Mouse (Mus musculus): ENCODE measurements around the gene Pon1. TPM values are rescaled to one million over a fixed set of nuclear protein-coding genes. Genes with fewer than 3 reads are reported as not detected.

Gene Pon1
- polyA plus RNA-seq, 1 experiment from 2014 or later = not detected

DNA sequence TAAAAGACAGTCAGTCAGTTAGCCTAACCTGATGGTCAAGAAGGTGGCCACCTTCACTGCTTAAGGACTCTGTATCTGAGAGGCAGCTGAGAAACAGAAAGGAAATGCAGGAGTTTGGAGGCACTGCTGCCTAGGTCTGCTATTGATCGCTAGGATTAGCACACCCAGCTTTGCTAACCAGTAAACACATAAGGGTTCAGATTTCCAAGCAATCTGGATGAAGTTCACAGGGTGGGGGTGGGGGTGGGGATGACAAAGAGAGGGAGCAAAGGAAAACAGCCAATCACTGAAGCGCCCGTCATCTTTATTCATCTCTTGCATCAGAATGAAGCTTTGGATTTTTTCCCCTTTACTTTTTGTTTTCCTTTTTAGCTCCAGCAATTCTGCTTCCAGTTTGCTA is 28.3 kb upstream of the Pon1 start:
- Histone ChIP-seq H3K4me2 (ENCODE audit: low read depth, low read length) (no peak overlapping the region), H3K36me3 (ENCODE audit: control insufficient read depth, insufficient read depth) (peaks cover 8% of the 10 kb centered on the region), H3K4me3 (ENCODE audit: low read length) (no peak overlapping the region), H3K27me3 (ENCODE audit: control insufficient read depth, insufficient read depth, low read length) (no peaks in the 10 kb centered on the region), H3K4me1 (ENCODE audit: control insufficient read depth, insufficient read depth, low read length) (no peaks in the 10 kb centered on the region), H3K9ac (ENCODE audit: low read length) (no peak overlapping the region), H3K27ac (ENCODE audit: low read length) (no peak overlapping the region), H3K9me3 (replicated peaks; ENCODE audit: control insufficient read depth, low read length) (no peaks in the 10 kb centered on the region)
- ATAC-seq (replicated peaks; ENCODE audit: extremely low read depth, insufficient read depth, low FRiP score) = no peak
- WGBS = 75% methylated on average over 3 of the region's 3 CpGs

DNA sequence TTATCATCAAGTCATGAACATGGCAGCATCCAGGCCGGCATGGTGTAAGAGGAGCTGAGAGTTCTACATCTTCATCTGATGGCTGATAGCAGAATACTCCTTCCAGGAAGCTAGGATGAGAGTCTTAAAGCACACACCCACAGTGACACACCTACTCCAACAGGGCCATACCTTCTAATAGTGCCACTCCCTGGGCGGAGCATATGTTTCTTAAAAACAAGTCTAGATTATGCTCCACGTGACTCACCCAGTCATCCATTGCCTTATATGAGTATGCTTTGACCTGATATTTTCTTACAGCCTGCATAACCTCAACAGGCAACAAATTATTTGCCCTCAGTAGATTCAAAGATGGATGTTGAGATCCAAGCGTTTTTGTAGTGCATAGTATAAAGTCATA is 24.4 kb upstream of the Pon1 start:
- no peak overlapping the region for H3K27ac ChIP-seq (ENCODE audit: low read length)
- H3K27me3 ChIP-seq (ENCODE audit: control insufficient read depth, insufficient read depth, low read length) = no peaks in the 10 kb centered on the region
- no peaks in the 10 kb centered on the region for H3K9me3 ChIP-seq (replicated peaks; ENCODE audit: control insufficient read depth, low read length)
- H3K9ac ChIP-seq (ENCODE audit: low read length) = no peak overlapping the region
- H3K4me1 ChIP-seq (ENCODE audit: control insufficient read depth, insufficient read depth, low read length) = no peaks in the 10 kb centered on the region
- peaks cover 8% of the 10 kb centered on the region for H3K36me3 ChIP-seq (ENCODE audit: control insufficient read depth, insufficient read depth)
- ATAC-seq (replicated peaks; ENCODE audit: extremely low read depth, insufficient read depth, low FRiP score) = no peak
- H3K4me2 ChIP-seq (ENCODE audit: low read depth, low read length) = no peak overlapping the region
- WGBS = 93% methylated on average over 4 of the region's 4 CpGs
- H3K4me3 ChIP-seq (ENCODE audit: low read length) = no peak overlapping the region

GRCm38 (mm10) chr6:5207817-5208216 is 14.1 kb upstream of the Pon1 start:
- no peaks in the 10 kb centered on the region for H3K36me3 ChIP-seq (ENCODE audit: control insufficient read depth, insufficient read depth)
- H3K9ac ChIP-seq (ENCODE audit: low read length) = no peak overlapping the region
- no peak overlapping the region for H3K4me3 ChIP-seq (ENCODE audit: low read length)
- 79% methylated on average over 2 of the region's 2 CpGs for WGBS
- ATAC-seq (replicated peaks; ENCODE audit: extremely low read depth, insufficient read depth, low FRiP score) = no peak
- no peaks in the 10 kb centered on the region for H3K27me3 ChIP-seq (ENCODE audit: control insufficient read depth, insufficient read depth, low read length)
- H3K9me3 ChIP-seq (replicated peaks; ENCODE audit: control insufficient read depth, low read length) = no peaks in the 10 kb centered on the region; the same call in 1 of the 2 replicates
- H3K4me1 ChIP-seq (ENCODE audit: control insufficient read depth, insufficient read depth, low read length) = no peaks in the 10 kb centered on the region
- no peak overlapping the region for H3K4me2 ChIP-seq (ENCODE audit: low read depth, low read length)
- no peak overlapping the region for H3K27ac ChIP-seq (ENCODE audit: low read length)

DNA sequence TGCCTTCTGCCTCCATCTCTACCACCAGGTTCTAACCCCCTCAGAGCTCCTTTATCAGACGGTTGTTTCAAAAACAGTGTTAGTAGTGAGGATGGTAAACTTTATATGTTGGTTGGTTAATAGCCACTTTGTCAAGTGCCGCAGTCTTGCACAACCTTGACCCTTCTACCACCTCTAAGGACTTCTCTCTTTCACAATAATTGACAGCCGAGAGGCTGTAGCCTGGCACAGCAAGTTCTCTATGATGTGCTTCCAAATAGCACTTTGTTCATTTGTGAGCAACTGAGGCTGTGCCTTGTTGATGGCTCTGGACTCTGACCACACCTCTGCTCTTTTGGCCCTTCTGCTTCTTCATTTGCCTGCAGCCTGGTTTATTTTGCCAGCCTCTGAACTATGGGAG is 6.2 kb upstream of the Pon1 start:
- no peaks in the 10 kb centered on the region for H3K4me1 ChIP-seq (ENCODE audit: control insufficient read depth, insufficient read depth, low read length)
- no peak overlapping the region for H3K4me2 ChIP-seq (ENCODE audit: low read depth, low read length)
- ATAC-seq (replicated peaks; ENCODE audit: extremely low read depth, insufficient read depth, low FRiP score) = no peak

DNA sequence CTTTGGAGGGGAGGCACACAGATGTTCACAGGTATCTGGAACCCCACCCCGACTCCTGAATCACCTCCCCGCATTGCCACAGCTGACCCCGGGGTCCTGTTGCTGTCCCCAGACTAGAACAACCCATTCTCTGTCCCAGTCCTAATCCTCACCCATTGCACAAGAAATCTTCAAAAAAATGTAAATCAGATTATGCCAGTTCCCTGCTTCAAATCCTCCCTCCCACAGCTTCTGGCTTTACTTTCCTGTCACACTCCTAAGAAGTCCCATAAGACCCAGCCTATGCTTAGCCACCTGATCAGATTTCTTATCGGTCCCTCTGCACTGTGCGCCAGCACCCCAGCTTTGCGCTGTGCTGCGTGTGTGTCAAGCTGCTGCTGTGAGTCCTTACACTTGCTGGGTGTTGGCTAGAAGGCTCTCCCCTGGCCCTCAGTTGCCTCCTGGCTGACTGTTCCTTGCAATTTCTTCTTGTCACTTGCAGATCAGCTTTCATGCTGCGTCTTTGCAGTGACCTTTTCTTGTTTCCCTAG is 5.7 kb upstream of the Pon1 start:
- Histone ChIP-seq H3K36me3 (ENCODE audit: control insufficient read depth, insufficient read depth) (no peaks in the 10 kb centered on the region), H3K27ac (ENCODE audit: low read length) (no peak overlapping the region), H3K4me1 (ENCODE audit: control insufficient read depth, insufficient read depth, low read length) (no peaks in the 10 kb centered on the region), H3K4me2 (ENCODE audit: low read depth, low read length) (no peak overlapping the region), H3K27me3 (ENCODE audit: control insufficient read depth, insufficient read depth, low read length) (no peaks in the 10 kb centered on the region), H3K4me3 (ENCODE audit: low read length) (no peak overlapping the region), H3K9ac (ENCODE audit: low read length) (no peak overlapping the region), H3K9me3 (replicated peaks; ENCODE audit: control insufficient read depth, low read length) (no peaks in the 10 kb centered on the region)
- whole genome bisulfite sequencing = 83% methylated on average over 8 of the region's 8 CpGs
- no peak for ATAC-seq (replicated peaks; ENCODE audit: extremely low read depth, insufficient read depth, low FRiP score)

More for the DNA sequence above, 6.2 kb upstream of the Pon1 start:
- H3K27ac ChIP-seq (ENCODE audit: low read length) = no peak overlapping the region
- H3K9ac ChIP-seq (ENCODE audit: low read length) = no peak overlapping the region
- no peaks in the 10 kb centered on the region for H3K9me3 ChIP-seq (replicated peaks; ENCODE audit: control insufficient read depth, low read length)
- H3K36me3 ChIP-seq (ENCODE audit: control insufficient read depth, insufficient read depth) = no peaks in the 10 kb centered on the region
- WGBS = 78% methylated on average over 3 of the region's 3 CpGs
- H3K27me3 ChIP-seq (ENCODE audit: control insufficient read depth, insufficient read depth, low read length) = no peaks in the 10 kb centered on the region
- H3K4me3 ChIP-seq (ENCODE audit: low read length) = no peak overlapping the region

DNA sequence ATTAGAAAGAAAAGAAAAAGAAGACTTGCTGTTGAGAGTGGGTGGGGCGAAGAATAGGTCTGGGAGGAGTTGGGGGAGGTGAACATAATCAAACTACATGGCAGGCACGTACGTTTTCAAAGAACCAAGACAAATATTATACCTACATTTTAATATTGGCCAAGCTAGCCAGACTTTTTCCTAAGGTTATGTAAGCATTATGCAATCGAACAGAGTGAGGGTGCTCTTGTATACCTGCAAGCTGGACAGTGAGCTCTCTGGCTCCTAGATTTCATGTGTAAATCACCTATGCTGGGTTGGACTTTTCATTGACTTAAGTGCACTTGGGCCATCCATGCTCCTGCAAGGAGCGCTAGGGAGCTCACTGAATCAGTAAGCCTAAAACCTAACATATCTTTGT is 4.8 kb upstream of the Pon1 start:
- no peak for ATAC-seq (replicated peaks; ENCODE audit: extremely low read depth, insufficient read depth, low FRiP score)
- Histone ChIP-seq H3K4me1 (ENCODE audit: control insufficient read depth, insufficient read depth, low read length) (no peaks in the 10 kb centered on the region), H3K9me3 (replicated peaks; ENCODE audit: control insufficient read depth, low read length) (no peaks in the 10 kb centered on the region), H3K9ac (ENCODE audit: low read length) (no peak overlapping the region), H3K4me3 (ENCODE audit: low read length) (no peak overlapping the region), H3K4me2 (ENCODE audit: low read depth, low read length) (no peak overlapping the region), H3K36me3 (ENCODE audit: control insufficient read depth, insufficient read depth) (no peaks in the 10 kb centered on the region), H3K27ac (ENCODE audit: low read length) (no peak overlapping the region), H3K27me3 (ENCODE audit: control insufficient read depth, insufficient read depth, low read length) (no peaks in the 10 kb centered on the region)
- WGBS = 85% methylated on average over 5 of the region's 5 CpGs

DNA sequence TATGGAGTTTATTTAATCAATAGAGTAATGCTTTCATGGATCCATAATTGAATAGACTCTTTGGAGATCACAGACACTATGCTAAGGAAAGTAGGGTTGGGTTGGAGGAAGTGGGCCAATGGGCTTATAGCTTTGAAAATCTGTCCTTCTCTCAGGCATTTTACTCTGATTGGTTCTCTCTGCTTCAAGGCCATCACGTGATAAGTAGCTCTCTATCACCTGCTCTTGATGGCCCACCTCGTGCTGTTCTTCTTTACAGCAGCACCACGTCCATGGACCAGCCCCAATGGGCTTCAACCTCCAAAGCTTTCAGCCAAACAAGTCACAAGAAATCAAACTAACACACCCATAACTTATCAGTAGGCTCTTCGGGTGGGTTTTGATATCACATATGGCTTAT is 3.0 kb downstream of the Pon1 start:
- no peak for ATAC-seq (replicated peaks; ENCODE audit: extremely low read depth, insufficient read depth, low FRiP score)
- WGBS = 67% methylated on average over 4 of the region's 4 CpGs
- H3K4me1 ChIP-seq (ENCODE audit: control insufficient read depth, insufficient read depth, low read length) = peaks cover 5% of the 10 kb centered on the region; the same call in 1 of the 2 replicates
- H3K27me3 ChIP-seq (ENCODE audit: control insufficient read depth, insufficient read depth, low read length) = no peaks in the 10 kb centered on the region
- no peak overlapping the region for H3K4me3 ChIP-seq (ENCODE audit: low read length)
- H3K4me2 ChIP-seq (ENCODE audit: low read depth, low read length) = no peak overlapping the region
- H3K9ac ChIP-seq (ENCODE audit: low read length) = no peak overlapping the region
- no peak overlapping the region for H3K27ac ChIP-seq (ENCODE audit: low read length)
- no peaks in the 10 kb centered on the region for H3K9me3 ChIP-seq (replicated peaks; ENCODE audit: control insufficient read depth, low read length)
- H3K36me3 ChIP-seq (ENCODE audit: control insufficient read depth, insufficient read depth) = no peaks in the 10 kb centered on the region

- Histone ChIP-seq H3K27ac (ENCODE audit: low read length) (no peak overlapping the region), H3K36me3 (ENCODE audit: control insufficient read depth, insufficient read depth) (no peaks in the 10 kb centered on the region), H3K9me3 (replicated peaks; ENCODE audit: control insufficient read depth, low read length) (no peaks in the 10 kb centered on the region), H3K27me3 (ENCODE audit: control insufficient read depth, insufficient read depth, low read length) (no peaks in the 10 kb centered on the region), H3K9ac (ENCODE audit: low read length) (no peak overlapping the region), H3K4me1 (ENCODE audit: control insufficient read depth, insufficient read depth, low read length) (peaks cover 5% of the 10 kb centered on the region; the same call in 1 of the 2 replicates), H3K4me2 (ENCODE audit: low read depth, low read length) (no peak overlapping the region), H3K4me3 (ENCODE audit: low read length) (no peak overlapping the region)
- WGBS = 27% methylated on average over 4 of the region's 4 CpGs
- ATAC-seq (replicated peaks; ENCODE audit: extremely low read depth, insufficient read depth, low FRiP score) = no peak; the same call in 1 of the 2 replicates
These were observed 4.2 kb downstream of the Pon1 start for GRCm38 (mm10) chr6:5189507-5189906.

GRCm38 (mm10) chr6:5188938-5189337 is 4.8 kb downstream of the Pon1 start:
- Histone ChIP-seq H3K9me3 (replicated peaks; ENCODE audit: control insufficient read depth, low read length) (no peaks in the 10 kb centered on the region), H3K4me2 (ENCODE audit: low read depth, low read length) (no peak overlapping the region), H3K27me3 (ENCODE audit: control insufficient read depth, insufficient read depth, low read length) (no peaks in the 10 kb centered on the region), H3K27ac (ENCODE audit: low read length) (no peak overlapping the region), H3K9ac (ENCODE audit: low read length) (no peak overlapping the region), H3K4me3 (ENCODE audit: low read length) (no peak overlapping the region), H3K4me1 (ENCODE audit: control insufficient read depth, insufficient read depth, low read length) (peaks cover 5% of the 10 kb centered on the region; the same call in 1 of the 2 replicates), H3K36me3 (ENCODE audit: control insufficient read depth, insufficient read depth) (no peaks in the 10 kb centered on the region)
- ATAC-seq (replicated peaks; ENCODE audit: extremely low read depth, insufficient read depth, low FRiP score) = no peak
- WGBS = 79% methylated on average over 6 of the region's 6 CpGs

All from heart, embryonic 16.5 days (tissue).